Mouse (Mus musculus): ENCODE results near the gene Oaz1.

DNA sequence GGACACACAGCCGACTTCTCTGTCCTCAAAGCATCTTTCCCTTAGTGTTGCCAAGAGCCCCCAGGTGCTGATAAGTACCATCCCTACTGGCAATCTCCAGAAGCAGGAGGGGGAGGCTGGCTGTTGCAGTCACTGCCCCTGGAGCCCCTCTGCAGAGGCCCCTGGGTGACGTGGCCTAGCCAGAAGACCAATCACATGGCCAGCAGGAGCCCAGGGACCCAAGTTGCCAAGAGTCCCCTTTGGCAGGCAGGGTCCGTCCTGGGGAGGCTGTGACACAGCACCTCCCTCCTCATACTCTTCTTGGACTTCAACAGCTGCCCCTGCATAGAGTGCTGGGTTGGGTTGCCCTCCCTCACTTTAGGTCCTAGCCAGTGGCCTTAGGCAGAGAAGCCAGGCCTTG lies 23.5 kb upstream of the Oaz1 start:
- no peak for TF ChIP-seq CTCF (IDR thresholded peaks at IDR 0.05; ENCODE audit: low read depth, low read length)
- TF ChIP-seq GATA1 (IDR thresholded peaks at IDR 0.05; ENCODE audit: borderline replicate concordance, low read length): no peak
- no peak for TF ChIP-seq TAL1 (conservative IDR thresholded peaks at IDR 0.05; ENCODE audit: low read depth, low read length)
